Mouse (Mus musculus) embryonic facial prominence, embryonic 11.5 days (tissue): ENCODE measurements around the gene Il1rapl2. TPM values are rescaled to one million over a fixed set of nuclear protein-coding genes. Genes with fewer than 3 reads are reported as not detected.
A peak's percentile ranks its signal among the peaks of the same experiment; 100 is the strongest.

Experiments
- ATAC-seq: fragments of 200-750 bp; cut with Nextera tagmentation; replicated peaks from 2 replicates; pipeline ENCODE4 v1.8.0; 2017; ENCODE audit warnings: low read depth; ENCODE audit not compliant: insufficient number of reproducible peaks, low FRiP score, low TSS enrichment
- DNase-seq: peaks from one replicate; pipeline ENCODE4 v3.0.0-alpha.2; 2015; ENCODE audit warnings: low spot score
- H3K27ac ChIP-seq: fragments of 300-500 bp; sonication (generic); replicated peaks from 2 replicates; pipeline ENCODE4 v1.5.1; 2014; ENCODE audit warnings: mild to moderate bottlenecking, low read depth, low read length, control low read depth
- H3K27me3 ChIP-seq: fragments of 300-500 bp; sonication (generic); 2 replicates; pipeline ENCODE4 v1.6.1; 2014; ENCODE audit warnings: mild to moderate bottlenecking, low read length, moderate library complexity, mixed read lengths; ENCODE audit not compliant: control insufficient read depth, insufficient read depth
- H3K36me3 ChIP-seq: fragments of 300-500 bp; sonication (generic); replicated peaks from 2 replicates; pipeline ENCODE4 v1.6.1; 2014; ENCODE audit warnings: low read depth, mild to moderate bottlenecking, low read length, moderate library complexity, mixed read lengths; ENCODE audit not compliant: control insufficient read depth, insufficient read depth
- H3K4me1 ChIP-seq: fragments of 300-500 bp; sonication (generic); 2 replicates; pipeline ENCODE4 v1.6.1; 2014; ENCODE audit warnings: low read length, mixed read lengths; ENCODE audit not compliant: control insufficient read depth, insufficient read depth
- H3K4me2 ChIP-seq: fragments of 300-500 bp; sonication (generic); 2 replicates; pipeline ENCODE4 v1.6.1; 2014; ENCODE audit warnings: low read depth, mild to moderate bottlenecking, control low read depth, low read length, moderate library complexity
- H3K4me3 ChIP-seq: fragments of 300-500 bp; sonication (generic); 2 replicates; pipeline ENCODE4 v1.5.1; 2014; ENCODE audit warnings: low read depth, low read length, control low read depth
- H3K9ac ChIP-seq: fragments of 300-500 bp; sonication (generic); replicated peaks from 2 replicates; pipeline ENCODE4 v1.6.1; 2014; ENCODE audit warnings: mild to moderate bottlenecking, control low read depth, low read length
- H3K9me3 ChIP-seq: fragments of 300-500 bp; sonication (generic); replicated peaks from 2 replicates; pipeline ENCODE4 v1.6.1; 2016; ENCODE audit warnings: mild to moderate bottlenecking, low read length, inconsistent platforms, mixed read lengths; ENCODE audit not compliant: control insufficient read depth
- WGBS: fragments of 180-500 bp; shearing (Covaris S2); extraction: QIAGEN DNeasy Blood & Tissue Kit; methylation state at CpG from one replicate; pipeline ENCODE4 v1.1.7; 2014; 5-methylcytosine and 5-hydroxymethylcytosine counted together
- polyA plus RNA-seq: library from polyadenylated mRNA; unstranded; fragments of >200 nt; fragmentation: Nextera tagmentation; extraction: Ambion mirVana; gene quantifications from 2 replicates; pipeline ENCODE4 v1.2.1, GENCODE M21; 2014

The Il1rapl2 gene
- polyA plus RNA-seq: 0.13 and 0.28 TPM in 2 replicates

DNA sequence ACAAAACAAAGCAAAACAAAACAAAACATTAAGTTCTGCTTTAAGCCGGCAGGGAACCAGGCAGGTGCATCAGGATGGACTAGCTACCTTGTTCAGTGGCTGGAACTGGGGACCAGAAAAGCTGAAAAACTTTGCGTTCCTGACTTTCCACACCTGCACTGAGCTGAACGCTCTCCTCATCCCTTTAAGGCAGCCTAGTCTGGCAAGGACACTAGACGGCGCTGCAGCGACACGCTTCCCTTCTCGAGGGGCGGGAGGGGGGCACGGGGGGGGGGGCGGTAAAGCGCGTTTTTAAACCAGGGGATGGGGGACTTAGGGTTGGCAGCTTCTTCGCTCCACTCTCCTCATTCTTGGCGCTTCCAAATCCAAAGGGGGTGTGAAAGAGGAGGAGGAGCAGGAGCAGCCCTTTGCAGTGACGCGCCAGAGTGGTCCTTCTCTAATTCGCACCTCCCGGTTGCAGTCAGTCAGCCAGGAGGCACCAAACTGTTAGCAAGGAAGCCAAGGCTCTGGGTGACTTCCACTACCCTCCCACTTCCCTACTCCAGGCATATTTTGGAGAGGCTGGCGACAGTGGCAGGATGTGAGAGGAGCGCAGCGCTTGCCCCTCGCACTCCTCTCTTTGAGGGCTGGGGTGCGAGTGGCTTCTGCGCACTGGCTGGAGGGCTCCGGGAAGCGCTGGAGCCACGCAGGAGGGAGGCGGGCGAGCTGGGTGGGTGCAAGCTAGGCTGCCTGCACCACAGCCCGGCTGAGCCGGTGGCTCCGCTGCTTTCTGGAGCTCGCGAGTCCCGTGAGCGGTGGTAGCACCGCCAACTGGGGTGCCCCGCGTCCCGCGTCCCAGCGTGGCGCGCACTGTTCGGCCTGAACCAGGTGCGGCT lies at the start of gene Il1rapl2:
Gene Il1rapl2, plus strand, starts transcription at position 288 of the 875 bp plus-strand sequence.
- Histone ChIP-seq H3K9me3 (no peaks in the 10 kb centered on the region), H3K27me3 (peaks cover 22% of the 10 kb centered on the region), H3K27ac (no peak within 1 kb of the TSS), H3K4me1 (no peaks in the 10 kb centered on the region), H3K4me3 (peak within 1 kb of the TSS; percentile 39), H3K9ac (no peak within 1 kb of the TSS), H3K36me3 (no peaks in the 10 kb centered on the region), H3K4me2 (peak within 1 kb of the TSS; percentile 73)
- WGBS: 12% methylated on average over 38 of the region's 47 CpGs
- peak; percentile 76 for ATAC-seq
- peak; percentile 48 for DNase-seq

DNA sequence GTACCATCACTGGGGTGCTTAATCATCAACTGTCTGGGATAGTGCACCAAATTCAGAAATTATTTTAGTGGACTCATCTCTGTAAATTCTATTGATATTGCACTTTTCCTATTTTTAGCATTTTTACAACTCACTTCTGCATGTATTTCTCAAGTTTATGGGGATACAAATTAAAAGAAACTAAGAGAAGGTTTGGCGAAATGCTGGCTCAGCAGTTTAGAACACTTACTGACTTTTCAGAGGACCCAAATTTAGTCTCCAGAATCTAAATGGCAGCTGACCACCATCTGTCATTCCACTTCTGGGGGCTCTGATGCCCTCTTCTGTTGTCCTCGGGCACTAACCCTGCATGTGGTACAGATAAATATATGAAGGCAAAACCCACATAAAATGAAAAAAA lies 22.1 kb upstream of the Il1rapl2 start:
- WGBS: 81% methylated on average over 2 of the region's 2 CpGs
- no peaks in the 10 kb centered on the region for H3K36me3 ChIP-seq
- ATAC-seq (no peak), DNase-seq (no peak)
- no peaks in the 10 kb centered on the region for H3K27me3 ChIP-seq
- no peaks in the 10 kb centered on the region for H3K9me3 ChIP-seq
- H3K4me3 ChIP-seq: no peak overlapping the region
- no peak overlapping the region for H3K9ac ChIP-seq
- no peak overlapping the region for H3K27ac ChIP-seq
- H3K4me1 ChIP-seq: no peaks in the 10 kb centered on the region
- no peak overlapping the region for H3K4me2 ChIP-seq

DNA sequence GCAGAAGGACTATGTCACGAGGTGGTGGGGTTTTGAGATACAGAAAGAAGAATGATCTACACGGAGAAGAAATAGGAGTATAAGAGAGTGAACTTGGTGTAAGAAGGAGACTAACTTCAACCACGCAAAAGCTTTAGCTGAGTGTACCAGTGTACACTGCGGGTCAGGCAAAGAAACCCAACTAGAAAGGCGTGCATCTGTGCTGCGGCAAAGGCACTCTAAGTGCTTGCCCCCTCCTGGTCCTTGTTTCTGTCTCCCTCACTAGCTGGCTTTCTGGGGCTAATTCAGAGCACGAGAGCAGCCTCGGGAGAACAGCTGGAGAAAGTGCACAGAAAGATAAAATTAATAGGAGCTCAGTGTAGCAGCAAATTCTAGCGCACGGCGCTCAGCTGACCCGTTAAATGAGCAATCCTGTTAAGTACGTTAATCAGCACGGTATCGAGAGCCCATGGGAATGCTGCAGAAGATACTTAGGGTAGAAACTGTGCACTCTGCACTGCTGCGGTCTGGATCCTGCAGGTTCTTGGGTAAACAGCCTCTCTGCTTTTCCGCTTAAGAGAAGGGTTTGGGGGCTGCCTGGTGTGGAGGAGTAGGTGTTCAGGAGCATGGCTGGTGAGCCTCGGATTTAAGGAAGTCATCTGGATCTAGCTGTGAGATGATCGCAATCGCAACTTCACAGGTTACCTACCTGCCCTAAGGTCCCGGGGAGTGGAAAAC lies 778 bp upstream of the Il1rapl2 start:
- H3K36me3 ChIP-seq: no peaks in the 10 kb centered on the region
- DNase-seq (peak; percentile 5), ATAC-seq (0 out of 2 replicates have a peak, but pooled peaks have one; percentile 54)
- H3K27me3 ChIP-seq: peaks cover 22% of the 10 kb centered on the region
- peak overlapping the region; percentile 32 for H3K4me2 ChIP-seq
- H3K9me3 ChIP-seq: no peaks in the 10 kb centered on the region
- no peaks in the 10 kb centered on the region for H3K4me1 ChIP-seq
- 21% methylated on average over 21 of the region's 21 CpGs for WGBS
- H3K27ac ChIP-seq: no peak overlapping the region
- H3K9ac ChIP-seq: no peak overlapping the region
- H3K4me3 ChIP-seq: no peak overlapping the region

DNA sequence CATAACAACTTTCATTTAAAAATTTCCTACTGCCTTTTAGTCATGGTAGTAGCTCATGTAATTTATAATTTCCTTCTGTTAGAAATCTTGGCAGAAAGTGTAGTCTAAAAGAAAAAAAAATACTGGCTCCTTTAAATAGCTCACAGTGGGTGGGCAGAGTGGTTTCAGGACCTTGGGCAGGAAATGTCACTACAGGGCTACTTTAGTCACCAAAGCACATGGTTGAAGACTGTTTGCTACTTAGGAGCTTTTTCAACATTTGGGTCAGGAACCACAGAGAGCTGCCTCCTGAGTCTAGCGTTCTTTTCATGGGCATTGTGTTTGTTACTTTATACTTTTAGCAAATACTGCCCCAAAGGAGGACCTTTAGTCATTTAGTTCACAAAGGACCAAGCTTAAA lies 12.2 kb downstream of the Il1rapl2 start:
- DNase-seq (no peak), ATAC-seq (no peak)
- Histone ChIP-seq H3K4me2 (no peak overlapping the region), H3K36me3 (no peaks in the 10 kb centered on the region), H3K27ac (no peak overlapping the region), H3K27me3 (no peaks in the 10 kb centered on the region), H3K9ac (no peak overlapping the region), H3K4me1 (no peaks in the 10 kb centered on the region), H3K9me3 (no peaks in the 10 kb centered on the region), H3K4me3 (no peak overlapping the region)
- 26% methylated on average over 1 of the region's 1 CpGs for WGBS

DNA sequence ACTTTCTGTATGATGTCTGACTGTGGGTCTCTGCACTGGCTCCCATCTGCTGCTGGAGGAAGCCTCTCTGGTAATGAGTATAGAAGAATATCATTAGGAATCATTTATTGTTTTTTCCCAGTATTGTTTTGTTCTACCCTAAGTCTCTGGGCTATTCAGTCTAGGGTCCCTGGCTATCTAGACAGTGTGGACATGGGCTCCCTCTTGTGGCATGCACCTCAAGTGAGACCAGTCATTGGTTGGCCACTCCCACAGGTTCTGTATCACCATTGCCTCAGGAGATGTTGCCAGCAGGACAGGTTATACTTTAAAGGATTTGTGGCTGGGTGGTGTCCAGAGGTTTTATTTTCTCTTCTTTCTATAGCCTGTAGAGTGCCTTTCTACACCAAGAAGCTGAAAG lies 50.3 kb downstream of the Il1rapl2 start:
- ATAC-seq (no peak), DNase-seq (peak; percentile 1)
- H3K27ac ChIP-seq: no peak overlapping the region
- H3K9me3 ChIP-seq: no peaks in the 10 kb centered on the region
- no peaks in the 10 kb centered on the region for H3K27me3 ChIP-seq
- H3K36me3 ChIP-seq: no peaks in the 10 kb centered on the region
- no peaks in the 10 kb centered on the region for H3K4me1 ChIP-seq
- no peak overlapping the region for H3K4me2 ChIP-seq
- H3K4me3 ChIP-seq: no peak overlapping the region
- no peak overlapping the region for H3K9ac ChIP-seq

- no peak overlapping the region for H3K4me2 ChIP-seq
- no peaks in the 10 kb centered on the region for H3K4me1 ChIP-seq
- DNase-seq (peak; percentile 64), ATAC-seq (no peak)
- H3K27ac ChIP-seq: no peak overlapping the region
- WGBS: 32% methylated on average over 2 of the region's 2 CpGs
- no peaks in the 10 kb centered on the region for H3K9me3 ChIP-seq
- no peaks in the 10 kb centered on the region for H3K36me3 ChIP-seq
- H3K4me3 ChIP-seq: no peak overlapping the region
- no peak overlapping the region for H3K9ac ChIP-seq
- no peaks in the 10 kb centered on the region for H3K27me3 ChIP-seq
Observed at GRCm38 (mm10) chrX:137667011-137667410, 96.6 kb downstream of the Il1rapl2 start.

DNA sequence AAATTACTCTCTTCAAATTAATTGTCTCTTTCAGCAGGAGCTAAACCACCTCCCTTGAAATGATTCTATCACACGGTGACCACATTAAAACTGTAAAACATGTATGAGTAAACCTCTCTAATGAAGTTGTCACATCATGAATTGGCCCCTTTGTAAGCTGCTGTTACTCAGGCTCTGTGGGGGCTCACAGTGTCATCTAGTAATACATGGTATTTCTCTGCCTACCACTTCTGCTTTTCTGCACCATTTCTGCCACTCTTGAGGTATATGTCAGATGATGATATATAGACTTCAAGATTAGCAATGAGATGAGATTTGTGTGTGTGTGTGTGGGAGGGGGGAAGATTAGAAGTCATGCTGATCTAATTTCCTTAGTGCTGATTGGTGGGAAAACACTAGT lies 117.6 kb downstream of the Il1rapl2 start:
- no peak for DNase-seq
- Histone ChIP-seq H3K4me3 (no peak overlapping the region), H3K9ac (no peak overlapping the region), H3K4me1 (no peaks in the 10 kb centered on the region), H3K9me3 (no peaks in the 10 kb centered on the region), H3K27me3 (no peaks in the 10 kb centered on the region), H3K27ac (no peak overlapping the region), H3K36me3 (no peaks in the 10 kb centered on the region), H3K4me2 (no peak overlapping the region)
- no peak for ATAC-seq
- WGBS: 89% methylated on average over 1 of the region's 1 CpGs

- Histone ChIP-seq H3K9ac (no peak overlapping the region), H3K27ac (no peak overlapping the region), H3K36me3 (no peaks in the 10 kb centered on the region), H3K4me3 (no peak overlapping the region), H3K4me2 (no peak overlapping the region), H3K9me3 (no peaks in the 10 kb centered on the region), H3K4me1 (no peaks in the 10 kb centered on the region), H3K27me3 (no peaks in the 10 kb centered on the region)
- ATAC-seq: no peak
- no peak for DNase-seq
- 88% methylated on average over 2 of the region's 2 CpGs for WGBS
Observed at GRCm38 (mm10) chrX:137700006-137700405, 129.6 kb downstream of the Il1rapl2 start.
